Mouse (Mus musculus) cortical plate, adult 2 months (tissue): ENCODE results near the gene Mcm2. TPM values are rescaled to one million over a fixed set of nuclear protein-coding genes. Genes with fewer than 3 reads are reported as not detected.

Source experiments
- H3K27ac ChIP-seq: fragments of 200-500 bp; 2 replicates; pipeline ENCODE4 v1.5.1; 2012; ENCODE audit warnings: low read length, control low read depth, inconsistent platforms; ENCODE audit not compliant: insufficient read depth
- H3K4me1 ChIP-seq: fragments of 200-500 bp; 2 replicates; pipeline ENCODE4 v1.6.1; 2011; ENCODE audit warnings: low read length; ENCODE audit not compliant: control insufficient read depth, insufficient read depth
- H3K4me3 ChIP-seq: fragments of 200-500 bp; 2 replicates; pipeline ENCODE4 v1.5.1; 2011; ENCODE audit warnings: mild to moderate bottlenecking, low read length, control low read depth; ENCODE audit not compliant: insufficient read depth
- CTCF ChIP-seq: fragments of 200-500 bp; IDR thresholded peaks from 2 replicates; pipeline ENCODE4 v1.5.1; 2011; ENCODE audit warnings: mild to moderate bottlenecking, control low read depth, low read length; ENCODE audit not compliant: insufficient read depth; ENCODE audit errors: extremely low read depth
- POLR2A ChIP-seq: fragments of 200-500 bp; IDR thresholded peaks from 2 replicates; pipeline ENCODE4 v1.6.1; 2011; ENCODE audit warnings: mild to moderate bottlenecking, low read length, control low read depth; ENCODE audit not compliant: insufficient read depth; ENCODE audit errors: extremely low read depth
- polyA plus RNA-seq: library from polyadenylated mRNA; depleted of rRNA; stranded (reverse); fragments of >200 nt; gene quantifications from 2 replicates; pipeline ENCODE4 v1.2.3, GENCODE M21; 2012; rRNA removed

Gene Mcm2
- polyA plus RNA-seq, 1 experiment: 4.4 TPM

DNA sequence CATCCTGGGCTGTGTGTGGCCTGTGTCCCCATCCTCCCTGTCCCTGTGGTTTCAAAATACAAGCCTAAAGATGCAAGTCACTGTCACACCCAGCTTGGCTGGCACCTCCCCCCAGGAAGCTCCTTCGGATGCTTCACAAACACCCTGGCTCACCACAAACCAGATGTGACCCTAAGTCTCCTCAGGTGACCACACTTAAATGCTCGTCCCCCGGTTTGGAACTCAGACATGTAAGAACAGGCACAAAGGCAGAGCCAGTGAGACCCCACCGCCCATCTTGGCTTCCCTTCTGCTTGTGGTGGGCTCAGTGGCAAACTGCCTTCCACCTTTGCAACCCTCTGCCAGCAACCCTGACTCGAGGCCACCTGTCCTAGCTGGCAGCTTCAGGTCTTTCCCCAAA lies 63.5 kb downstream of the Mcm2 start:
- no peak for TF ChIP-seq POLR2A
- no peak for TF ChIP-seq CTCF
- H3K4me1 ChIP-seq: no peaks in the 10 kb centered on the region
- no peak overlapping the region for H3K4me3 ChIP-seq
- no peak overlapping the region for H3K27ac ChIP-seq

Other genes starting within 250 kb of the Mcm2 start
- gene Mgll, start 174.4 kb downstream of the Mcm2 start, polyA plus RNA-seq: 220 TPM in 2 replicates
- 88.0 and 90.6 TPM in 2 replicates for gene Abtb1, start 56.8 kb downstream of the Mcm2 start, polyA plus RNA-seq
- 381 and 408 TPM in 2 replicates for gene Podxl2, start 23.7 kb downstream of the Mcm2 start, polyA plus RNA-seq
- 98.9 and 105 TPM in 2 replicates for gene Tpra1, start 3.5 kb upstream of the Mcm2 start, polyA plus RNA-seq